Mouse (Mus musculus): ENCODE data around the gene Lpgat1.

Lpgat1 gene

DNA sequence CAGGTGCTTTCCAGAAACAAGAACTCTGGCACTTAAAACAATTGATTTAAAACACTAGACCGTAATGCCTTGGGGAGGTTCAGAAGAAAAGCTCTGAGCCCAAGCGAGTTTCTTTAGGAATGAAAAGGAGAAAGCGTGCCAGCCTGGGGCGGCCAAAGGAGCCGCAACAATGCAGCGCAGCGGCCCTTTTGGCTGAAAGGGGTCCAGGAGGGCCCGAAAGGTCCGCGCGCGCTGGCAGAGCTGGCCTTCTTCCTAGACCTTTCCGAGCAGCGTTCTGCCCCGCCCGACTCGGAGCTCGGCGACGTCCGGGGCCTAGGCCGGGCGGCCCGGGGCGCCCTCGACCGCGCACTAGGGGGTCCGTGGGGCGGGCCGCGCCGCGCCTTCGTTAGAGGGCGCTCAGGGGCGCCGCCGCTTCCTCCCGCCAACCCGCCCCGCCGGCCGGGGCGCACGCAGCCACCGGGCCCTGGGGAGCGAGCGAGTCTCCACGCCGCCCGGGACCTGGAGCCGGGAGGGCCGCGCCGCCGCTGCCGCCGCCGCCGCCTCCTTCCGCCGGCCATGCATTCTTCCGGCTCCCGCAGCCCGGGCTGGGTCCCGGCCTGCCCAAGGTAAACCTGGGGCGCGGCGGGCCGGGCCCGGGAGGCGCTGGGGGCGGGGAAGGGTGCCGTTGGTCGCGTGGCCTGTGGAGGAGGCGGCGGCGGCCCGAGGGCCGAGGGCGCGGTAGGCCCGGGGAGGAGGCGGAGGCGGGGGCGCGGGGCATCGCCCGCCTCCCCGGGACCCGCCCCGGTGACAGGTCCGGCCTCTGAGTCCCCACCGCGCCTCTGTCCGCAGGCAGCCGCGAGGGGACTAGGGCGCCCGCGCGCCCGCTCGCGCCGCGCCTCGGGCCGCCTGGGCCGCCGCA lies at the start of gene Lpgat1:
Lpgat1 (plus strand) TSS at position 234 of the 898 bp plus-strand sequence.
- peak; percentile 68 to 82 for DNase-seq

DNA sequence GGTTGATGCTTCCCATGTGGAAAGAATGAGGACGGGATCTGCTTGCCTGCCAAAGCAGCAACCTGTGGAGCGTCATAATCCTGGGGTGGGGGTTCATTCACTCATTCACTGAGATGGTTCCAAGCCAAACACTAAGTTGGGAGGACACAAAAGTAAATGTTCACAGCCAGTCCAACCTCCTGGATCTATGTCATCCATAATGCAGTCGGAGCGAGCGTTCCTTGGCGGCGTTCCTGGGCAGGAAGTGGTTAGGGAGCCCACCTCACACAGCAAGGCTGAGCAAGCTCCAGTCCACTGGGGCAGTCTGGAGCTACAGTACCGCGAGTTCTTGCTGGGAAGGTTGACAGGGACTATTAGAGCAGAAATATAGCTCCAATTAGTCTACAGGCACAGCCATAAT lies 49.6 kb upstream of the Lpgat1 start:
- DNase-seq: no peak

DNA sequence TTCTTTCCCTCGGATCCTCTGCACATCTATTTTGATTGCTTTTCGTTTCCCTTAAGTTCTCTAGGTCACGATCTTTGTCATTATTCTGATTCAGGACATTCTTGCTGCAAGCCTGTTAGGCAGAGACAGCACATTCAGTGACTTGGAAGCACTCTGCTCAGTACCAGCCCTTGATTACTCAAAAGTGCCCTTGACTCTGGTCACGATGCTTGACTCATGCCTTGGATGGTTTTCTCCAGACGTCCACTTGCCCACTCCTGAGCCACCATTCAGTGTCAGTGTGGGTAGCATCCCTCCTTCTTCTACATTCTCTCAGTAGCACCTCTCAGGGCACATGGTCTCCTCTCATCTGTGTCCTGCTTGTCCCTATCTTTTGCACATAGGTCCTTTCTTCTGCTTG lies 43.6 kb upstream of the Lpgat1 start:
- DNase-seq: no peak

DNA sequence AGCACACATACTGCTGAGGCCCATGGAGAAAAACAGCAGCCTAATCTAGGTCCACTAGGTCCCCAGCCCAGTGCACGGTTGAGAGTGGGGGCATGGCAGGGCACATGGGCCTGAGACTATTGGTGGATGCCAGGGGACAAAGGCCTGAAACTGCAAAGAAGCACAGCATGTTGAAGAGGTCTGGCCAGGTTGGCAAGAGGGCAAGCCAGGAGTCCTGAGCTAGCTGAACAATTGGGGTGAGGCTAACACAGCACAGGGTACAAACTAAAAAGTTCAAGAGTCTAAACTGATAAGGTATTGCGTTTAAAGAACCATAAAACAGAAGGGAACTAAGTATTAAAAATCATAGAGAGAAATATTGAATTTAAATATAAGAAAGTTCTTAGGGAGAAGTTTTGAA lies 36.0 kb upstream of the Lpgat1 start:
- DNase-seq: no peak

DNA sequence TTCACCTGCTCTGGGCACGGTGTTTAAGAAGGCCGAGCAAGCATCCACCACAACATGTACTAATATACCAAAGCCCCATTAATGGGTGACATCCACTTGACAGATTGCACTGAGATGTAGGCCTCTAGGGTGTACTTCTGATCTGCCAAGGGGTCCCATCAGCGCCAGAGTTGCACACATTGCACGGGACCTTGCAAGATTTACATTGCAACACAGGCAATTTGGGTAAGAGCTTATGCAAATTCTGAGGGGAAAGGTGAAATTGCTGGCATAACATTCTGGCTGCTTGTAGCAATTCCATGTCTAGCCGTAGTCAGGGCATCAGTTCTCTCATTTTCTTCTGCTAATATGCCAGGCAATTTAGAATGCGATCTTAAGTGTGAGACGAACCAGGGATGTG lies 30.1 kb upstream of the Lpgat1 start:
- no peak for DNase-seq

DNA sequence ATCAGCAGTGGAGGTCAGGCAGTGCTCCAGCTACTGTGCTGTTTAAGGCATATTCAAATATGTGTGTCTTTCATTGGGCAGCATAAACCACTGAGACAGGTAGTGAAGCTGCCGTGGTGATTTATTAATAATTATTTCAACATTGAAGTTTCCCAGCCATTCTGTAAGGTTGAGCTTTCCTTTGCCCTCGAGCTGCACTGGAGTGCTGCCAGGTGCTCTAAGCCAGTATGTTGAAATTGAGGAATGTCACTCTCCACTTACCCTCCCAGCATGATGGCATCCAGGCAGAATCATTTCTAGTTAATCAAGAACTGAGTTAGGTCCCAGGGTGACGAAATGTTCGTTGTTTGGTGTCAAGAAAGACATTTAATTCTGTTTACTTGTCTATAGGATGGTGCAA lies 24.4 kb upstream of the Lpgat1 start:
- no peak for DNase-seq

DNA sequence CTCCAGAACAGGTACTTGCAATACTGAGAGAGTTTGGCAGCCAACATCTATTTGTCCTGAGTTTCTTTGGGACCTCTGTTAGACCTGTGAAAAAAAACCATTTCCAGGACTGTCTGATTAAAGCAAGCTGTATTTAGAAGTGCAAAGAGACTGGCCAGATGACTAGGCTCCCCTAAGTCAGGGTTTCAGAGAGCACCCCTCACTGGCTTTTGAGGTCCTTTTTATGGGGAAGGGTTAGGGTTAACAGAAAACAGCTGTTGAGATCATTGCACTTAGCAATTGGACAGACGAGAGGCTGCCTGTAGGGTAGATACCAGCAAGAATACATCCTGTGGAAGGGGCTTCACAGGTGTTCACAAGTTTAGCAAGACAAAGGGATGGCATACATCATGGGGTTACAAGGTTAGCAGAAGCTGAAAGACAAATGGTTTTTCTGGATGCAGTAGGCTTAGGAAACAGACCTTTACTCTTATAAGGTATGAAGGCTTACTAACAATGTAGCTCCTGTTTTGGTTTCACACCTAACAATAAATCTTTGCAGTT lies 19.3 kb upstream of the Lpgat1 start:
- no peak for DNase-seq

DNA sequence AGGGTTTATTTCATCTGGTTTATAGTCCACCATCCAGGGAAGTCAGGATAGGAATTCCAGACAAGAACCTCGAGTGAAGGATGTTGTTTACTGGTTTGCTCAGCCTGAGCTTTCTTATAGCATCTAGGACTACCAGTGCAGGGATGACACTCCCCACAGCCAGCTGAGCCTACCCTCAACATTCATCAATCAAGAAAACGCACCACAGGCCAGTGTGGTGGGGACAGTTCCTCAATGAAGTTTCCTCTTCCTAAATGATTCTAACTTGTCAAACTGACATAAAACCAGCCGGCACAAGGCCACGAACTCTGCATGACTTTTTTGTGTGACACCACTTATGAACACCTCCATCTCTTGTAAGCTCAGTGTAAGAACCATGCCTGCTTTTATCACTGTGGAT lies 13.1 kb upstream of the Lpgat1 start:
- DNase-seq: no peak

DNA sequence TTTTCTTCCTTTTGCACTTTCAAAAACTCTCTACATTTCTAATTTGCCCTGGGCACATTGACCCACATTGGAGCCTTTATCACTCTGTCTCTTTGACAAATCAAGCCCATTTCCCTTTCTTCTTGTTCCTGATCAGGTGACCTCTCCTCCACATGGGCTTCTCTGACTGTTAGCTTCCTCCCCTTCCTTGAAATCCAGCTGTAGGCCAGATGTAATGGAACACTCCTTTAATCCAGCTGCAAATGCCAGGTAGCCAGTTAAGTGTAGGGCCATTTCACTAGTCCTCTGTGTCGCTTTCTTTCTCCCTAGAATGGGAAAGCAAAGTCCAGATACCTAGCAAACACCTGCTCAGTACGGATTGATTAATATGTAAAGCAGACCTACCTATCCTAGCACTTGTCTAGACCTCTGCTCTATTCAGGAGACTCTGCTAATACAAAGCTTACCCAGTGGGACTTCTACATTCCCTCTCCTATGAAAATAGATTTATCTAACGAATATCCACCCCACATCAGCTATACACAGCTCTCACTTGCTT lies 11.0 kb upstream of the Lpgat1 start:
- DNase-seq: no peak

DNA sequence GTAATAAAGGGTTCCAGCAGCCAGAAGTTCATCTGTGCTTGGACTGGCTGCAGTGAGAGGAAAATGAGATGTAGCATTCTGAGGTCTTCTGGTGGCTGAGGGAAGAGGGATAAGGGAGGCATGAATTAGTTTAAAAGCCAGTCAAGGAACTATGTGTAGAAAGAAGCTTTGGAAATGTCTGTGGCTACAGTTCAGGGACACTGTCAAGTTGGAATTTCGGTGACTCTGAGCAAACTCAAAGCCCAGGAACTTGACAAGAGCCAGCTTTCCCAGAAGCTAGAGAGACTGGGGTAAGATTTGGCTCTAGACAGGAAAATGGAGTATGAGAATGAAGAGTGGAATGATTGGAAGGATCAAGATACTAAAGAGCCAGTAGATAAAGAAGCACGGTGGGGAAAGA lies 7.8 kb upstream of the Lpgat1 start:
- DNase-seq: no peak

DNA sequence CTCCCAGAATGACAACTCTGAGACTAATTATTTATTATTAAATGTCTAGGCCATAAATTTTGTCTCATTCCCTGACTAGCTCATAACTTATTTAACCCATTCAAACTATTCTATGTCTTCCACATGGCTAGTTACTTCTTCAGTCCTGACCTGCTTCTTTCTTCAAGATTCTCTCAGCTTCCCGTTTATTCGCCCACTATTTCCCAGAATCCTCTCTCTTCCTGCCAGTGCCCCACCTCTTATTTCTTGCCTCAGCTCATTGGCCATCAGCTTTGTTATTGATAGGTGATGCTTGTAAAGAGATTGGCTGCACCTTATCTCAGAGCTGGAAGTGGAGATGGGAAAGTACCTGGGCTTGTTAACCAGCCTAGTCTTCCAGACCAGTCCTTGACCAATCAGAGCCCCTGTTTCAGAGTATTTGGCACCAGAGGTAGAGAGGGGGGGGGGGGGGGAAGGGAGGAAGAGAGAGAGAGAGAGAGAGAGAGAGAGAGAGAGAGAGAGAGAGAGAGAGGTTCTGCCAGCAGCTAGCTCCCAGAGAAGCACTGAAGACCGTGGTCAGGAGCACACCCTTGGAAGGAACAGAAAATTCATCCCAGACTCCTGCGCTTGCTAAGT lies 5.3 kb upstream of the Lpgat1 start:
- no peak for DNase-seq

DNA sequence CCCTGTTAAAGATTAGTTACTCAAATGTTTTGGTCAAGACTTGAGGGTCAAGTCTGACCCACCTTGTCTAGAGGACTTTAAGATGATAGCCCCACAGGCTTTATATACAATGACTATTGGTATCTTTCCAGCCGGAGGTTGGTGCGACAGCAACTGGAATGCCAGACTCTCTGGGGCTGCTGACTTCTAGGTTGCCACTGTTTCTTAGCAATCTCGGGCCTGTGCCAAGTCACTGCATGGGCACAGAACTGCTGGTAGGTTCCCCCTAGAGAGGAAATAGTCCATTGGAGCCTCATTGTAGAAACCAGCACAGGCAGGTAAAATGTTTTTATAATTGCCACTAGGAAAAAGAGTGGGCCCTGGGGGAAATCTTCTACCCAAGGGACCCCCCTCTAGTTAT lies 3.8 kb upstream of the Lpgat1 start:
- DNase-seq: no peak

DNA sequence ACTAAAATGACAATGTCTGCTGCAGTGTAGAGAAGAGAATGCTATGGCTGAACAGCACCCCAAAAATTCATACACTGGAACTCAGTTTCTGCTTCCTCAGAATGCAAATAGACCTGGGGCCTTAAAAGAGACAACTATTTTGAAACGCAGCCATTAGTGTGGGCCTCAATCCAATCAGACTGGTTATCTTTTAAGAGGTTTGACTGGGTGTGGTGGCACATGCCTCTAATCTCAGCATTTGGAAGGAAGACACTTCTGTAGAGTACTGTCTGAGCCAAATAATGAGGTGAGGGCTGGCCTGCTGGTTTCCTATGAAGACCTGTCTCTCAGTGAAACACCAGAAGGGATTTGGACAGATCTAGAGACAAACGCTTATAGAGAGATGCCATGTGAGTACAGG lies 2.5 kb upstream of the Lpgat1 start:
- DNase-seq: no peak

DNA sequence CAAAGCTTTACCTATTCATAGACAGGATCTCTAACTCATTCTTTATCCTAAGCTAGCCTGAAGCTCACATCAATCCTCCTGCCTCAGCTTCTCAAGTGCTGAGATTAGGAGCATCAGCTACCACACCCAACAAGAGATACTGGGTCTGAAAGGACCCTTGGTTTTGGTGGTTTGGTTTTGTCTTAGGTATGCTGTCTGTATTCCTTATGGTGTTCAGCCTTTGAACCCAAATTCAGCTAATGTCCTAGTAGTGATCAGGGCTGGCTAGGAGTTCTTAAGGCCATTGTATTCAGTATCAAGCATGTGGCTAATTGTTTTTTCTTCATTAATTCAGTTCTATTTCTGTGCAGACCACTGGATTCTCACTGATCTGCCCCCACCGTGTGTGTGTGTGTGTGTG lies 493 bp upstream of the Lpgat1 start:
- DNase-seq: no peak

DNA sequence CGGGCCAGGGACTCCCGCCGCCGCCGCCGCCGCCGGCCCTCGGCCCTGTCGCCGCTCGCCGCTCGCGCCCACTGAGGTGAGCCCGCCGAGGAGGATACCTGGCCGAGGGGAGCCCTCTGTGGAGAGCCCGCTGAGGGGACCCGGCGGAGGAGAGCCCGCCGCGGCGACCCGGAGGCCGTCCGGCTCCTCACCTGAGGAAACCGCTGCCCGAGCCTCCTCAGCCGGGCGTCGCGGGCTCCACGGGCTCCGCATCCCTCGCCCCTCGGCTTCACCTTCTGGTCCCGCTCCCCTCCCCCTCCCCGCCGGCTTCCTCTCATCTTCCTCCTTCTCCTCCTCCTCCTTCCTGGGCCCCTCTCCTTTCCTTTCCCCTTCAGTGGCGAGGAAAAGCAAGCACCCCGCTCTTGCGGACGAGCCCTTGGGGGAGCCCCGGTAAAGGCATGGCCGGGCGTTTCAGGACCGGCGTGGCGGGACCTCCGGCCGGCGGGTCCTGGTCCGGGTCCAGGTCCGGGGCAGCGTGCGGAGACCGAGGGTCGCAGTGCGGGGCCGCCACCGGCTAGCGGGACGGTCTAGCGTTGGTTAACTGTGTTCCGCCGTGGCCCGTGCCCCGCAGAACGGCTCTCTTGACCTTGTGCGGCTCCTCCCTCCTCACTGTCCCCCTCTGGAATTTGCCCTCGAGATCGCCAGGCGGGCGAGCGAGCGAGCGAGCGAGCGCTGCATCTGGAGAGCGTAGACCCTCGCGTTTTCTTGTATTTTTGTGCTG lies 1.1 kb downstream of the Lpgat1 start:
- DNase-seq: peak; percentile 41 to 62

DNA sequence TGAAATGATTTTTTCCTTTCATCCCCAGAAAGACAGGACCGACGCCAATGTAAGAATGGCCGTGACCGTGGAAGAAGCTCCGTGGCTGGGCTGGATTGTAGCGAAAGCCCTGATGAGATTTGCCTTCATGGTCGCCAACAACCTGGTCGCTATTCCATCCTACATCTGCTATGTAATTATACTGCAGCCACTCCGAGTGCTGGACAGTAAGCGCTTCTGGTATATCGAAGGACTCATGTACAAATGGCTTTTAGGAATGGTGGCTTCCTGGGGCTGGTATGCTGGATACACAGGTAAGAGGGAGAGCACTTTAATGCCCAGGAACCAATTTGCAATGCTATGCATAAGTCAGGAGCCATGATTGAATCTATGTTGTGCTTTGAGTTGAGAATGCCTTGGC lies 1.7 kb downstream of the Lpgat1 start:
- no peak for DNase-seq

DNA sequence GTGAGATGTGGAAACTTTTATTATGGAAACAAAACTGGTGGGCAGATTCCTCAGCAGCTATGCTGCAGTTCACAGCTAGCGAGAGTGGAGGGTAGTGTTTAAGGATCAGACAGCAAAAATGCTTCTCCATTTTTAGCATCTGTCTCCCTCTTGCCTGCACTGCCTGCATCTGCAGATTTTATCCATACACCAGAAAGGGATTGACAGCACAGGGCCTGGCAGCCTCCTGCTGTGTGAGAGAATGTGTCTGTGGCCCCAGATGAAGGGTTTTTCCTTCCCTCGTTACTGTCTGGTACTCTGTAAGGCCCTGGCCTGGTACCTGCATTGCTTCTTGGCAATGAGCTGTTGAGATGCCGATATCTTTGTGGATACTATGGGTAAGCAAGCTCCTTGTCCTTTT lies 2.8 kb downstream of the Lpgat1 start:
- DNase-seq: peak in 1 of 2 experiments; percentile 16

DNA sequence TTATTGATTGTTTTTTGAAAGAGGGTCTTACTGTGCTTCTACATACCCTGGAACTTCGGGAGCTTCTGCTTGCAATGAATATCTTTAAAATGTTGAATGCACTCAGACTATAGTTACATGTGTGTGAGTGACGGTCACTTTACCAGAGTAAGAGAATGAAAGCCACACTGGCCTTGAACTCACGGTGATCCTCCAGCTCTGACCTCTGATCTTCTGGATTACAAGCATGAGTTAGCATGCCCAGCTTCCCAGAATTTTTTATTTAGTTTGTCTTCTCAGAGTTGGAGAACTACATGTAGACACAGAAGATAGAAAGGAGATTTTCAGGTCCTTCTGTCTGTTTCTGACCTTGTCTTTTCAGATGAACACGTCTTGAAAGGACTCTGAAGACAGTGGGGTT lies 5.1 kb downstream of the Lpgat1 start:
- DNase-seq: no peak

DNA sequence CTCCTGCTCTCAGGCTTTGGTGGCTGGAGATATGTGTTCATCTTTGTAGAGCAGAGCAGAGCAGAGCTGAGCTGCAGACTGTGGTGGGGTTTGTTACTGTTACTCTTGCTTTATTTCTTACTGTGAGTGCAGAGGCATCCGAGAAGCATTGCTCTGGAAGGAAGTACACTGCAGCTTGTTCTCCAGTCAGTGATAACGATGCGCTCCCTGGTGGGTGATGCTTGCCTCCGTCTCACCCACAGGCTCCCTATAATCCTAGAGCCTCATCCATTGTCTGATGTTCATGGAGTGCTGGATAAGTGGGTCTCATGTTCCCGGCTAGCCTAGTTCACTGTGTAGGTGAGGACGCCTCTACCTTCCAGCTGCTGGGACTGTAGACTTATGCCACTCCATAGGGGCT lies 6.0 kb downstream of the Lpgat1 start:
- no peak for DNase-seq

DNA sequence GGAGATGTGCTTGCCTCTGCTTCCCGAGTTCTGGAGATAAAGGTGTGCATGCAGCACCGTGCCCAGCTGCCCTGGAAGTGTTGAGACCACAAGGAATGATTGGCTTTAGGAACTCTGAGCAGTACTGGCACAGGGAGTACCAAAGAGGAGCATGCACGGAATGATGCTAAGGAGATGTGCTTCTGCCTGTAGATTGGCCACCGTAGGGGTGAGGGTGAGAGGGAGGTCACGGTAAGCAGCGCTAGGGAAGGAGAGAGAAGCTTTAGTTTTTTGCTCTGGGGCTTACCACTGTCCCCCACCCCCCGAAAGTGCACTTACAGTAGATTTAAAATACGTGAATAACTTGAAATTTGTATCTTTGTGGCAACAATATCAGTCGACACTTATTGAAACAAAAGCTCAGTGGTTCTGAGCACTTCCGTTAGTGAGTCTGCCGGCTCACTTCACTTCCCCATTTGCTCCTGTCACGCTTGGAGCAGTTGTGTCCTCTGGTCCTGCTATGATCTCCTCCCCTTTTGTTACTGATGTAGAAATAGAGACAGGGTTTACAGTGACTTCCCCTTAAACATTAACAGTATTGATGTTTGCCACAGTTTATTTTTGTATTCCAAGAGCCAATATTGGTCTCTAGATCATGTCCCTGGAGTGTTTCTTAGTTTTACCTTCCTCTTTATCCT lies 6.9 kb downstream of the Lpgat1 start:
- DNase-seq: no peak

DNA sequence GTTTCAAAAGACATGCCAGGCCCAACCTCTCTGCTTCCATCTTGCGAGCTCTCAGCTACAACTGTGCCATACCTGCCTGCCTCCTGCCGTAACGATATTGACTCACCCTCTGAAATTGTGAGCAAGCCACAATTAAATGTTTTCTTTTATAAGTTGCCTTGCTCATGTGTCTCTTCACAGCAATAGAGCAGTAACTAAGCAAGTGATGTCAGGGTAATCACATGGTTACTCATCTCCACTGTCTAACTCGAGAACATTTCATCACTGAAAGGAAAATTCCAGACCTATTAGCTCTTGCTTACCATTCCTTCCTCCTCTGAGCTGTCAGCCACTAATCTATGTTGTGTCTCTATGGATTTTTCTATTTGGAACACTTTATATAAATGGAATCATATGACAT lies 15.0 kb downstream of the Lpgat1 start:
- no peak for DNase-seq

DNA sequence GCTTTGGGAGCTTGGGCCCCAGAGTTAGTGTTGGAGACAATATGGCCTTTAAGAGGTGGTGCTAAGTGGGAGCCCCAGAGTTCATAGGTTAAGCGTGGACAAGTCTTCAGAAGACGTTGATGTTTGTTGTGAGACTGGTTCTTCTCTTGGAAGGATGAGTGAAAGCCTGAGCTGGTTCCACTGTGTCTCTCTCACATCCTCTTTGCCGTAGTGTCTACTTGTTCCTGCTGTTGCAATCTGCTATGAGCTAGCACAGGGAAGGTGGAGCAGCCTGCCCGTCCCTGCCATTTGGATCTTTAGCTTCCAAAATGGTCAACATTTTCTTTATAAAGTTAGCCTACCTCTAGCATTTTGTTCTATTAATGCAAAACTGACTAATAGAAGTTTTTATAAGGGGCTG lies 16.2 kb downstream of the Lpgat1 start:
- DNase-seq: no peak

DNA sequence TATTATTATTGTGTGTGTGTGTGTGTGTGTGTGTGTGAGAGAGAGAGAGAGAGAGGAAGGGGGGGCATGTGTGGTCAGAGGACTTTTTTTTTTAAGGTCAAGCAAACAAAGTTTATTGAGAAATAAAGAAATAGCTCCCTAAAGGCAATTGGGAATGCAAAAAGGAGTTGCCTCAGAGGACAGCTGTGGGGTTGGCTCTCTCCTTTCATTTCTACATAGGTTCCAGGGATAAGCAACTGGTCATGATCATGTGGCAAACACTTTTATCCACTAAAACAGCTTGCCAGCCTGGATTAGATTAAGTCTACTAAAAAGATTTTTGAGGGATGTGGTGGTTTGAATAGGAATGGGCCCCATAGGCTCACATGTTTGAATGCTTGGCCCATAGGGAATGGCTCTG lies 18.8 kb downstream of the Lpgat1 start:
- DNase-seq: no peak

All from cerebellum, adult 18-20 months (tissue).